Mouse (Mus musculus): ENCODE measurements around the gene Hdlbp.

Hdlbp gene

DNA sequence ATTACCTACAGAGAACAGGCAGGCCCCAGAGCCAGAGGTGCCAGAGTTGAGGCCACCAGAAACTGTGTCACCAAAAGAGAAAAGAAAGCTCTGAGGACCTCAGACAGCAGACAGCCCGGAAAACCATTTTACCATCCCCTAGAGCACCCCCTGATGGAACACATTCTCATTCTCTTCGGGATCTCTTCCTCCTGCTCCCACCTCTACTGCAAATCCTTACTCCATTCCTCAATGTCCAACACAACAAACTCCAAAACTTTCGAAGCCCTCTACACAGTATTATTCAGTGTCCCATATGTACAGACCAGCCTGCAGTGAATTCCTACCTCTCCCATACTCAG is 32.8 kb downstream of the Hdlbp start:
- no peak for DNase-seq (ENCODE audit: low spot score in 2 of 2)

- peak; percentile 78 to 82 for DNase-seq (ENCODE audit: low spot score in 2 of 2)
Measured at GRCm38 (mm10) chr1:93445111-93445821, 33.3 kb downstream of the Hdlbp start.

DNA sequence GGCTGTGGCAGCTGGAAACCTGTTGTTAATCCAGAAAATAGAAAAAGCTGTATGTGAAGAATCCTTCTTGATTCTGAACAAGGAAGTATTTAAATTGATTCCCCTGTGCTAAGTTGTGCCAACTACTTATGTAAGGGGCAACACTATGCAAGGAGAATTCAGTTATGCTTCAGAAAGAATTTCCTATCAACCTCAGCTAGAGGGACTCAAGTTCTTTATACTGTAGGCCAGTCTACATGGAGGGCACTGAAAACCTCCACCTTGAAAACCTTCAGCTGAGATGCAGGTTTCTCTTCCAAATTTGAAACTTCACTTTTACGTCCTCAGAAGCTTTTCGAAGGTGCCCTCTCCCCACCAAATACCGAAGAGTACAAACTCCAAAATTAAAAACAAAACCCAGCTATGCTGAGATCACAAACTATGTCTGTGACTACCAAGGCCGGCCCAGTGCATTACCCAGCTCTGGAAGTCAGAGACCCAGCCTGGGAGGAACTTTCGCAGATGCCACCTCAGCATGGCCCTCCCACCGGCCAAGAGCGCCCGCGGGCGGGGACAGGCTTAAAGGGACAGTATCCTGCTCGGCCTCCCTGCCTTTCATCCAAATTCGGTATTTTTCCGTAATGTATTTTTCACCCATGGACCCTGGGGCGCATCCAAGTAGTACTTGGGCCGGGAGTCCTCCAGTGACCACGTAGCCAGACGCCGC is 34.1 kb downstream of the Hdlbp start:
- DNase-seq (ENCODE audit: low spot score in 2 of 2), result peak in 1 of 2 experiments; percentile 75

GRCm38 (mm10) chr1:93439321-93439720 is 39.3 kb downstream of the Hdlbp start:
- DNase-seq (ENCODE audit: low spot score in 2 of 2), result no peak

- no peak for DNase-seq (ENCODE audit: low spot score in 2 of 2)
Measured at GRCm38 (mm10) chr1:93432087-93432486, 46.5 kb downstream of the Hdlbp start.

- no peak for DNase-seq (ENCODE audit: low spot score in 2 of 2)
Measured at GRCm38 (mm10) chr1:93403403-93403802, 75.2 kb downstream of the Hdlbp start.

GRCm38 (mm10) chr1:93401191-93402052 is 77.2 kb downstream of the Hdlbp start:
- DNase-seq (ENCODE audit: low spot score in 2 of 2), result peak in 1 of 2 experiments; percentile 44

DNA sequence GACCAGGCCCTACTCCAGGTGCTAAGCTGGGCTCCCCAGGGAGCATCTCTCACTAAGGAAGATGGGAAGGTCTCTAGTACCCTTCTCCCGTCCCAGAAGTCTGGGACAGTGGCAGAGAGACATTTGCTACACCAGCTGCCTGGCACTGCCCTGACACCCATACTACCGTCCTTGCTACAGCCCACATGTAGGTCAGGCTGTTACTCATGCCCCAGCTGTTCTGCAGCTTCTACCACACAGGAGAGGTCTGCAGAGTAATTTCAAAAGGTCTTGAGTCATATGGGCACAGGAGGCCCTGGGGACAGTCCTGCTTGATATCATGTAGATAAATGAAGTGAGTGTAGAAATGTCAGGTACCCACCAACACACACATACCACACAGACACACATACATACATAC is 89.7 kb downstream of the Hdlbp start:
- DNase-seq (ENCODE audit: low spot score in 2 of 2), result no peak

GRCm38 (mm10) chr1:93387198-93387597 is 91.4 kb downstream of the Hdlbp start:
- no peak for DNase-seq (ENCODE audit: low spot score in 2 of 2)

DNA sequence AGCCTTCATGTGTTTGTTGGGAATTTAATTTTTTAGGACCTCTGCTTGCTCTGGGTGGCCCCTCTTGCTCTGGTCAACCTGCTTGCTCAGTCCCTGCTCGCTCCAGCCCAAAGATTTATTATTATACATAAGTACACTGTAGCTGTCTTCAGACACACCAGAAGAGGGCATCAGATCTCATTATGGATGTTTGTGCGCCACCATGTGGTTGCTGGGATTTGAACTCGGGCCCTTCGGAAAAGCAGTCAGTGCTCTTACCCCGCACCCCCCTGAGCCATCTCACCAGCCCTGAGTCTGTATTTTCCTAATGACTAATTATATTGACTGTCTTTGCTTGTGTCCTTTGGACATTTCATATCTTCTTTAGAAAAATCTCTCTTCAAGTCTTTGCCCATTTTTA is 99.5 kb downstream of the Hdlbp start:
- DNase-seq (ENCODE audit: low spot score in 2 of 2), result no peak

GRCm38 (mm10) chr1:93377307-93377706 is 101.3 kb downstream of the Hdlbp start:
- DNase-seq (ENCODE audit: low spot score in 2 of 2), result no peak

- DNase-seq (ENCODE audit: low spot score in 2 of 2), result no peak
Measured at GRCm38 (mm10) chr1:93373665-93374064, 105.0 kb downstream of the Hdlbp start, which contains the start of gene Ano7. Gene Ano7 (plus strand): TSS chr1:93373930.

DNA sequence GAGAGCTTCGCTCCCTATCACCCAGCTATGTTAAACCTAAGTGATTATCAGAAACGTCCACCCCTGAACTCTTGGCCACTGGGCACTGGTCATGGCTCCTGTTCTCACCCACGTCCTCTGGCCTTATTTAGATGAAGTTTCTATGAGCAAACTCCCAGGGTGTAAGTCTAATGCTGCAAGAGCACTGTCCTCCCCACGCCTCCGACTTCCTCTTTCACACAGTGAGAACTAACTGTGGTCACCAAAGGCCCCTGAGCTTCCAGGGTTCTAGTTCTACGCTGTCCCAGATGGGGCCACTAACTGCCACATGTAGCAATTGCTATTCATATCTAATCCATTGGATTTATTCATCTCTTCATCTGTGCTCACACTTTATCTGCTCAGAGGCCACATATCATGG is 113.0 kb downstream of the Hdlbp start:
- no peak for DNase-seq (ENCODE audit: low spot score in 2 of 2)

DNA sequence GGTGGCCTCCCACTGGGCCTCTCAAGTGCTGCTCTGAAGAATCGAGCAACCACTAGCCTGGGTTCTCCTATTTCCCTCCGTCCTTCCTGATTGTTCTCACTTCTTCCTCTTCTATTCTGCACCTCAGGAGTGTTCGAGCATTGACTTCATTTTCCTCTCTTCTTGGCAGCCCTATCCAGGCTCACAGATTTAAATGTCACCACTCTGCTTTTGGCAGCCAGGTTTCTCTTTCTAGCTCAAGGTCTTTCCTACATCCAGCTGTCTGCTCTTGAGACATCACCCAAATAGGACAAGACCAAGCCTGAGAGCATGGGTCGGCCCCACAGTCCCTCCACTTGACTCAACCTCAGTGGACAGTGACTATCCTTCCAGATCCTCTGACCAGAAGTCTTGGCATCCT is 116.0 kb downstream of the Hdlbp start:
- DNase-seq (ENCODE audit: low spot score in 2 of 2), result no peak

Data from spleen, postnatal 10 days (tissue).